Mouse (Mus musculus): Measurements from ENCODE around the gene Map6. TPM values are rescaled to one million over a fixed set of nuclear protein-coding genes. Genes with fewer than 3 reads are reported as not detected.

Map6 gene
- polyA plus RNA-seq, 1 experiment from 2014 or later: 43.1 TPM

GRCm38 (mm10) chr7:99275131-99275530, 7.9 kb downstream of the Map6 start:
- no peaks in the 10 kb centered on the region for H3K36me3 ChIP-seq (ENCODE audit: control insufficient read depth, insufficient read depth, low read length)
- H3K4me3 ChIP-seq (ENCODE audit: low read depth, low read length): no peak overlapping the region
- H3K27ac ChIP-seq (ENCODE audit: low read depth, low read length): no peak overlapping the region
- no peak overlapping the region for H3K9ac ChIP-seq (ENCODE audit: low read length)
- DNase-seq (ENCODE audit: low spot score, missing footprints) (no peak), ATAC-seq (ENCODE audit: low FRiP score) (no peak)
- no peak overlapping the region for H3K4me2 ChIP-seq
- peaks cover 15% of the 10 kb centered on the region for H3K4me1 ChIP-seq (ENCODE audit: control insufficient read depth, insufficient read depth, low read length)
- WGBS: 78% methylated on average over 6 of the region's 6 CpGs
- H3K27me3 ChIP-seq (ENCODE audit: control insufficient read depth, insufficient read depth, low read length): peaks cover 9% of the 10 kb centered on the region
- no peaks in the 10 kb centered on the region for H3K9me3 ChIP-seq (ENCODE audit: control insufficient read depth, low read length)

GRCm38 (mm10) chr7:99276679-99277078, 9.4 kb downstream of the Map6 start:
- 85% methylated on average over 1 of the region's 1 CpGs for WGBS
- Histone ChIP-seq H3K4me2 (no peak overlapping the region), H3K9ac (ENCODE audit: low read length) (no peak overlapping the region), H3K27ac (ENCODE audit: low read depth, low read length) (no peak overlapping the region), H3K4me3 (ENCODE audit: low read depth, low read length) (no peak overlapping the region), H3K36me3 (ENCODE audit: control insufficient read depth, insufficient read depth, low read length) (no peaks in the 10 kb centered on the region), H3K4me1 (ENCODE audit: control insufficient read depth, insufficient read depth, low read length) (peaks cover 12% of the 10 kb centered on the region), H3K27me3 (ENCODE audit: control insufficient read depth, insufficient read depth, low read length) (peaks cover 7% of the 10 kb centered on the region), H3K9me3 (ENCODE audit: control insufficient read depth, low read length) (no peaks in the 10 kb centered on the region)
- DNase-seq (ENCODE audit: low spot score, missing footprints): no peak
- ATAC-seq (ENCODE audit: low FRiP score): no peak

GRCm38 (mm10) chr7:99278309-99278708, 11.1 kb downstream of the Map6 start:
- Histone ChIP-seq H3K4me1 (ENCODE audit: control insufficient read depth, insufficient read depth, low read length) (peaks cover 8% of the 10 kb centered on the region), H3K36me3 (ENCODE audit: control insufficient read depth, insufficient read depth, low read length) (no peaks in the 10 kb centered on the region), H3K9me3 (ENCODE audit: control insufficient read depth, low read length) (no peaks in the 10 kb centered on the region), H3K4me2 (no peak overlapping the region), H3K27me3 (ENCODE audit: control insufficient read depth, insufficient read depth, low read length) (peaks cover 7% of the 10 kb centered on the region), H3K9ac (ENCODE audit: low read length) (no peak overlapping the region), H3K27ac (ENCODE audit: low read depth, low read length) (no peak overlapping the region), H3K4me3 (ENCODE audit: low read depth, low read length) (no peak overlapping the region)
- no peak for DNase-seq (ENCODE audit: low spot score, missing footprints)
- 89% methylated on average over 8 of the region's 8 CpGs for WGBS
- no peak for ATAC-seq (ENCODE audit: low FRiP score)

GRCm38 (mm10) chr7:99279586-99279985, 12.3 kb downstream of the Map6 start:
- peaks cover 7% of the 10 kb centered on the region for H3K27me3 ChIP-seq (ENCODE audit: control insufficient read depth, insufficient read depth, low read length)
- H3K4me2 ChIP-seq: no peak overlapping the region
- H3K9me3 ChIP-seq (ENCODE audit: control insufficient read depth, low read length): no peaks in the 10 kb centered on the region
- H3K36me3 ChIP-seq (ENCODE audit: control insufficient read depth, insufficient read depth, low read length): no peaks in the 10 kb centered on the region
- ATAC-seq (ENCODE audit: low FRiP score) (no peak), DNase-seq (ENCODE audit: low spot score, missing footprints) (no peak)
- no peak overlapping the region for H3K9ac ChIP-seq (ENCODE audit: low read length)
- H3K27ac ChIP-seq (ENCODE audit: low read depth, low read length): no peak overlapping the region
- H3K4me1 ChIP-seq (ENCODE audit: control insufficient read depth, insufficient read depth, low read length): peaks cover 8% of the 10 kb centered on the region
- H3K4me3 ChIP-seq (ENCODE audit: low read depth, low read length): no peak overlapping the region
- WGBS: 26% methylated on average over 8 of the region's 8 CpGs

GRCm38 (mm10) chr7:99287287-99287686, 20.0 kb downstream of the Map6 start:
- DNase-seq (ENCODE audit: low spot score, missing footprints) (no peak), ATAC-seq (ENCODE audit: low FRiP score) (peak; percentile 92)
- Histone ChIP-seq H3K4me2 (no peak overlapping the region), H3K9ac (ENCODE audit: low read length) (no peak overlapping the region), H3K4me3 (ENCODE audit: low read depth, low read length) (no peak overlapping the region), H3K4me1 (ENCODE audit: control insufficient read depth, insufficient read depth, low read length) (peaks cover 6% of the 10 kb centered on the region), H3K27me3 (ENCODE audit: control insufficient read depth, insufficient read depth, low read length) (no peaks in the 10 kb centered on the region), H3K36me3 (ENCODE audit: control insufficient read depth, insufficient read depth, low read length) (0 out of 2 replicates have a peak, but pooled peaks cover 4% of the 10 kb centered on the region), H3K9me3 (ENCODE audit: control insufficient read depth, low read length) (no peaks in the 10 kb centered on the region), H3K27ac (ENCODE audit: low read depth, low read length) (peak overlapping the region; percentile 51)
- WGBS: 19% methylated on average over 3 of the region's 3 CpGs

GRCm38 (mm10) chr7:99290008-99290407, 22.8 kb downstream of the Map6 start:
- Histone ChIP-seq H3K27me3 (ENCODE audit: control insufficient read depth, insufficient read depth, low read length) (no peaks in the 10 kb centered on the region), H3K27ac (ENCODE audit: low read depth, low read length) (no peak overlapping the region), H3K9ac (ENCODE audit: low read length) (no peak overlapping the region), H3K4me1 (ENCODE audit: control insufficient read depth, insufficient read depth, low read length) (peaks cover 9% of the 10 kb centered on the region), H3K4me2 (no peak overlapping the region), H3K9me3 (ENCODE audit: control insufficient read depth, low read length) (peaks cover 6% of the 10 kb centered on the region; the same call in 1 of the 2 replicates), H3K36me3 (ENCODE audit: control insufficient read depth, insufficient read depth, low read length) (peaks cover 7% of the 10 kb centered on the region; the same call in 1 of the 2 replicates), H3K4me3 (ENCODE audit: low read depth, low read length) (no peak overlapping the region)
- no peak for DNase-seq (ENCODE audit: low spot score, missing footprints)
- no peak for ATAC-seq (ENCODE audit: low FRiP score)
- WGBS: 85% methylated on average over 8 of the region's 8 CpGs

- no peak overlapping the region for H3K4me3 ChIP-seq (ENCODE audit: low read depth, low read length)
- H3K27me3 ChIP-seq (ENCODE audit: control insufficient read depth, insufficient read depth, low read length): no peaks in the 10 kb centered on the region
- H3K9me3 ChIP-seq (ENCODE audit: control insufficient read depth, low read length): peaks cover 6% of the 10 kb centered on the region; the same call in 1 of the 2 replicates
- H3K4me1 ChIP-seq (ENCODE audit: control insufficient read depth, insufficient read depth, low read length): peaks cover 11% of the 10 kb centered on the region
- H3K9ac ChIP-seq (ENCODE audit: low read length): no peak overlapping the region
- 73% methylated on average over 6 of the region's 6 CpGs for WGBS
- H3K27ac ChIP-seq (ENCODE audit: low read depth, low read length): no peak overlapping the region
- peaks cover 7% of the 10 kb centered on the region; the same call in 1 of the 2 replicates for H3K36me3 ChIP-seq (ENCODE audit: control insufficient read depth, insufficient read depth, low read length)
- no peak for ATAC-seq (ENCODE audit: low FRiP score)
- no peak overlapping the region for H3K4me2 ChIP-seq
- DNase-seq (ENCODE audit: low spot score, missing footprints): no peak
Observed at GRCm38 (mm10) chr7:99290925-99291324, 23.7 kb downstream of the Map6 start.

- no peak for ATAC-seq (ENCODE audit: low FRiP score)
- H3K4me2 ChIP-seq: no peak overlapping the region
- peaks cover 6% of the 10 kb centered on the region; the same call in 1 of the 2 replicates for H3K9me3 ChIP-seq (ENCODE audit: control insufficient read depth, low read length)
- H3K27ac ChIP-seq (ENCODE audit: low read depth, low read length): no peak overlapping the region
- no peaks in the 10 kb centered on the region for H3K27me3 ChIP-seq (ENCODE audit: control insufficient read depth, insufficient read depth, low read length)
- WGBS: 83% methylated on average over 2 of the region's 2 CpGs
- no peak overlapping the region for H3K9ac ChIP-seq (ENCODE audit: low read length)
- peaks cover 5% of the 10 kb centered on the region; the same call in 1 of the 2 replicates for H3K36me3 ChIP-seq (ENCODE audit: control insufficient read depth, insufficient read depth, low read length)
- H3K4me3 ChIP-seq (ENCODE audit: low read depth, low read length): no peak overlapping the region
- H3K4me1 ChIP-seq (ENCODE audit: control insufficient read depth, insufficient read depth, low read length): peaks cover 5% of the 10 kb centered on the region; the same call in 1 of the 2 replicates
- DNase-seq (ENCODE audit: low spot score, missing footprints): no peak
Observed at GRCm38 (mm10) chr7:99294198-99294780, 27.0 kb downstream of the Map6 start.

GRCm38 (mm10) chr7:99295104-99295503, 27.9 kb downstream of the Map6 start:
- ATAC-seq (ENCODE audit: low FRiP score) (no peak), DNase-seq (ENCODE audit: low spot score, missing footprints) (no peak)
- Histone ChIP-seq H3K4me2 (no peak overlapping the region), H3K4me3 (ENCODE audit: low read depth, low read length) (no peak overlapping the region), H3K27me3 (ENCODE audit: control insufficient read depth, insufficient read depth, low read length) (no peaks in the 10 kb centered on the region), H3K9ac (ENCODE audit: low read length) (no peak overlapping the region), H3K9me3 (ENCODE audit: control insufficient read depth, low read length) (peaks cover 6% of the 10 kb centered on the region; the same call in 1 of the 2 replicates), H3K27ac (ENCODE audit: low read depth, low read length) (no peak overlapping the region), H3K4me1 (ENCODE audit: control insufficient read depth, insufficient read depth, low read length) (peaks cover 5% of the 10 kb centered on the region; the same call in 1 of the 2 replicates), H3K36me3 (ENCODE audit: control insufficient read depth, insufficient read depth, low read length) (peaks cover 5% of the 10 kb centered on the region; the same call in 1 of the 2 replicates)
- 57% methylated on average over 8 of the region's 8 CpGs for WGBS

Measured in midbrain, embryonic 11.5 days (tissue).